Mouse (Mus musculus): ENCODE results near the gene Atl3. TPM values are rescaled to one million over a fixed set of nuclear protein-coding genes. Genes with fewer than 3 reads are reported as not detected.
A peak's percentile ranks its signal among the peaks of the same experiment; 100 is the strongest.

Atl3 gene
- polyA plus RNA-seq, 1 experiment from 2014 or later = 5.6 TPM

GRCm38 (mm10) chr19:7581042-7581441 lies 87.2 kb downstream of the Atl3 start:
- no peaks in the 10 kb centered on the region; the same call in 1 of the 2 replicates for H3K4me1 ChIP-seq (ENCODE audit: control insufficient read depth, low read depth, low read length)
- no peaks in the 10 kb centered on the region for H3K27me3 ChIP-seq (ENCODE audit: control insufficient read depth, insufficient read depth, low read depth, low read length)
- 8% methylated on average over 5 of the region's 5 CpGs for WGBS (ENCODE audit: insufficient replicate concordance)
- H3K4me2 ChIP-seq (ENCODE audit: low read depth, low read length) = 0 out of 2 replicates have a peak overlapping the region, but pooled peaks have one; percentile 11
- H3K9ac ChIP-seq (ENCODE audit: low read depth, low read length) = no peak overlapping the region
- no peaks in the 10 kb centered on the region for H3K9me3 ChIP-seq (replicated peaks; ENCODE audit: control insufficient read depth, low read length)
- H3K4me3 ChIP-seq (ENCODE audit: low read depth, low read length) = no peak overlapping the region
- no peaks in the 10 kb centered on the region; the same call in none of the 2 replicates for H3K36me3 ChIP-seq (ENCODE audit: control insufficient read depth, insufficient read depth)
- no peak overlapping the region for H3K27ac ChIP-seq (ENCODE audit: low read length)
- ATAC-seq (ENCODE audit: low read depth) = peak; percentile 66

- Histone ChIP-seq H3K4me2 (ENCODE audit: low read depth, low read length) (no peak overlapping the region), H3K27me3 (ENCODE audit: control insufficient read depth, insufficient read depth, low read depth, low read length) (no peaks in the 10 kb centered on the region), H3K4me1 (ENCODE audit: control insufficient read depth, low read depth, low read length) (no peaks in the 10 kb centered on the region; the same call in 1 of the 2 replicates), H3K9ac (ENCODE audit: low read depth, low read length) (no peak overlapping the region), H3K9me3 (replicated peaks; ENCODE audit: control insufficient read depth, low read length) (no peaks in the 10 kb centered on the region), H3K36me3 (ENCODE audit: control insufficient read depth, insufficient read depth) (no peaks in the 10 kb centered on the region; the same call in none of the 2 replicates), H3K27ac (ENCODE audit: low read length) (no peak overlapping the region), H3K4me3 (ENCODE audit: low read depth, low read length) (no peak overlapping the region)
- no peak for ATAC-seq (ENCODE audit: low read depth)
- WGBS (ENCODE audit: insufficient replicate concordance) = 66% methylated on average over 7 of the region's 7 CpGs
Measured at GRCm38 (mm10) chr19:7583101-7583500, 89.3 kb downstream of the Atl3 start.

- Histone ChIP-seq H3K4me3 (ENCODE audit: low read depth, low read length) (no peak overlapping the region), H3K9ac (ENCODE audit: low read depth, low read length) (no peak overlapping the region), H3K9me3 (replicated peaks; ENCODE audit: control insufficient read depth, low read length) (no peaks in the 10 kb centered on the region), H3K4me1 (ENCODE audit: control insufficient read depth, low read depth, low read length) (no peaks in the 10 kb centered on the region; the same call in 1 of the 2 replicates), H3K27ac (ENCODE audit: low read length) (no peak overlapping the region), H3K36me3 (ENCODE audit: control insufficient read depth, insufficient read depth) (no peaks in the 10 kb centered on the region; the same call in none of the 2 replicates), H3K27me3 (ENCODE audit: control insufficient read depth, insufficient read depth, low read depth, low read length) (no peaks in the 10 kb centered on the region), H3K4me2 (ENCODE audit: low read depth, low read length) (no peak overlapping the region)
- ATAC-seq (ENCODE audit: low read depth) = no peak
- WGBS (ENCODE audit: insufficient replicate concordance) = 70% methylated on average over 3 of the region's 3 CpGs
Measured at GRCm38 (mm10) chr19:7583599-7583998, 89.8 kb downstream of the Atl3 start.

GRCm38 (mm10) chr19:7585279-7585678 lies 91.4 kb downstream of the Atl3 start:
- WGBS (ENCODE audit: insufficient replicate concordance) = 83% methylated on average over 8 of the region's 8 CpGs

GRCm38 (mm10) chr19:7585764-7586163 lies 91.9 kb downstream of the Atl3 start:
- Histone ChIP-seq H3K9me3 (replicated peaks; ENCODE audit: control insufficient read depth, low read length) (no peaks in the 10 kb centered on the region), H3K4me3 (ENCODE audit: low read depth, low read length) (no peak overlapping the region), H3K4me2 (ENCODE audit: low read depth, low read length) (no peak overlapping the region), H3K36me3 (ENCODE audit: control insufficient read depth, insufficient read depth) (no peaks in the 10 kb centered on the region; the same call in 1 of the 2 replicates), H3K4me1 (ENCODE audit: control insufficient read depth, low read depth, low read length) (no peaks in the 10 kb centered on the region; the same call in 1 of the 2 replicates), H3K9ac (ENCODE audit: low read depth, low read length) (no peak overlapping the region), H3K27me3 (ENCODE audit: control insufficient read depth, insufficient read depth, low read depth, low read length) (no peaks in the 10 kb centered on the region), H3K27ac (ENCODE audit: low read length) (no peak overlapping the region)
- ATAC-seq (ENCODE audit: low read depth) = no peak
- 82% methylated on average over 6 of the region's 6 CpGs for WGBS (ENCODE audit: insufficient replicate concordance)

More at GRCm38 (mm10) chr19:7585279-7585678, 91.4 kb downstream of the Atl3 start:
- no peak overlapping the region for H3K4me2 ChIP-seq (ENCODE audit: low read depth, low read length)
- H3K36me3 ChIP-seq (ENCODE audit: control insufficient read depth, insufficient read depth) = no peaks in the 10 kb centered on the region; the same call in 1 of the 2 replicates
- no peak overlapping the region for H3K27ac ChIP-seq (ENCODE audit: low read length)
- no peaks in the 10 kb centered on the region; the same call in 1 of the 2 replicates for H3K4me1 ChIP-seq (ENCODE audit: control insufficient read depth, low read depth, low read length)
- ATAC-seq (ENCODE audit: low read depth) = no peak
- no peaks in the 10 kb centered on the region for H3K27me3 ChIP-seq (ENCODE audit: control insufficient read depth, insufficient read depth, low read depth, low read length)
- H3K9me3 ChIP-seq (replicated peaks; ENCODE audit: control insufficient read depth, low read length) = no peaks in the 10 kb centered on the region
- H3K9ac ChIP-seq (ENCODE audit: low read depth, low read length) = no peak overlapping the region
- no peak overlapping the region for H3K4me3 ChIP-seq (ENCODE audit: low read depth, low read length)

Other genes with a start within 250 kb of the Atl3 start
- 0.27 and 0.47 TPM in 2 replicates for gene Rcor2, start 226.7 kb upstream of the Atl3 start, polyA plus RNA-seq (2015; fragmentation: Nextera tagmentation; extraction: Ambion mirVana)
- gene Mark2, start 152.2 kb upstream of the Atl3 start, polyA plus RNA-seq (2015; fragmentation: Nextera tagmentation; extraction: Ambion mirVana) = 13.8 and 15.3 TPM in 2 replicates
- 2.7 and 2.8 TPM in 2 replicates for gene Spindoc, start 111.0 kb upstream of the Atl3 start, polyA plus RNA-seq (2015; fragmentation: Nextera tagmentation; extraction: Ambion mirVana)
- gene 2700081O15Rik, start 76.4 kb upstream of the Atl3 start, polyA plus RNA-seq (2015; fragmentation: Nextera tagmentation; extraction: Ambion mirVana) = 0.55 and 0.61 TPM in 2 replicates
- 59.7 and 63.8 TPM in 2 replicates for gene Rtn3, start 10.8 kb upstream of the Atl3 start, polyA plus RNA-seq (2015; fragmentation: Nextera tagmentation; extraction: Ambion mirVana)
- 18.8 and 23.0 TPM in 2 replicates for gene Pla2g16, start 63.4 kb downstream of the Atl3 start, polyA plus RNA-seq (2015; fragmentation: Nextera tagmentation; extraction: Ambion mirVana)
- gene Lgals12, start 113.2 kb downstream of the Atl3 start, polyA plus RNA-seq (2015; fragmentation: Nextera tagmentation; extraction: Ambion mirVana) = 0.05 TPM in 1 of 2 replicates, not detected in the other
- not detected in 2 replicates for gene Hrasls5, start 118.5 kb downstream of the Atl3 start, polyA plus RNA-seq (2015; fragmentation: Nextera tagmentation; extraction: Ambion mirVana)
- not detected in 2 replicates for gene Slc22a19, start 217.3 kb downstream of the Atl3 start, polyA plus RNA-seq (2015; fragmentation: Nextera tagmentation; extraction: Ambion mirVana)